Mouse (Mus musculus) heart, adult 2 months (tissue): Measurements from ENCODE around the gene Synpo2l.

Source experiments
- CTCF ChIP-seq: fragments of 200-600 bp; IDR thresholded peaks from 2 replicates; pipeline ENCODE4 v1.8.1; 2022; ENCODE audit warnings: antibody characterized with exemption, mild to moderate bottlenecking, moderate library complexity
- EP300 ChIP-seq: fragments of 200-500 bp; IDR thresholded peaks from 2 replicates; pipeline ENCODE4 v1.6.1; 2011; ENCODE audit warnings: low read depth, low read length, control low read depth; ENCODE audit not compliant: insufficient read depth
- POLR2A ChIP-seq: fragments of 200-500 bp; IDR thresholded peaks from 2 replicates; pipeline ENCODE4 v1.6.1; 2011; ENCODE audit warnings: mild to moderate bottlenecking, low read depth, low read length, control low read depth; ENCODE audit not compliant: insufficient read depth

- TF ChIP-seq POLR2A (no peak), CTCF (no peak), EP300 (no peak)
Measured at GRCm38 (mm10) chr14:20622907-20623306, 45.2 kb downstream of the Synpo2l start.
